Mouse (Mus musculus) small intestine, adult 2 months (tissue): ENCODE results near the gene Rab11fip3.

ENCODE experiments used
- CTCF ChIP-seq: fragments of 200-500 bp; IDR thresholded peaks from 2 replicates; pipeline ENCODE4 v1.5.1; 2012; ENCODE audit warnings: low read depth, mild to moderate bottlenecking, control low read depth, inconsistent platforms, low read length, moderate library complexity, mixed read lengths; ENCODE audit not compliant: insufficient replicate concordance, insufficient read length; ENCODE audit errors: extremely low read depth
- POLR2A ChIP-seq: fragments of 200-500 bp; IDR thresholded peaks from 2 replicates; pipeline ENCODE4 v1.6.1; 2012; ENCODE audit warnings: low read depth, mild to moderate bottlenecking, control low read depth, inconsistent platforms, low read length, moderate library complexity

- no peak for TF ChIP-seq CTCF
- no peak for TF ChIP-seq POLR2A
These were observed 125.6 kb downstream of the Rab11fip3 start for GRCm38 (mm10) chr17:25943769-25944168.
